Mouse (Mus musculus): ENCODE measurements at regions not wholly inside any gene's neighbourhood (a gene's known extent, or its start where the extent isn't known, plus 50 kb on each side); places are given as distances from the start of the nearest gene placed in this dataset.

GRCm38 (mm10) chr15:68620417-68621214 is 2119.9 kb upstream of the Lrrc6 start:
- TF ChIP-seq BHLHE40 (IDR thresholded peaks at IDR 0.05; ENCODE audit: borderline replicate concordance, low read depth, low read length) (no peak), JUND (IDR thresholded peaks at IDR 0.05; ENCODE audit: low read depth, low read length) (no peak), ZC3H11A (IDR thresholded peaks at IDR 0.05; ENCODE audit: low read depth, low read length) (no peak), CHD2 (IDR thresholded peaks at IDR 0.05; ENCODE audit: low read length) (no peak), CTCF (IDR thresholded peaks at IDR 0.05 in 2 of 3, conservative IDR thresholded peaks at IDR 0.05 in 1 of 3; ENCODE audit: control insufficient read depth in 1 of 3, insufficient read depth in 1 of 3, low read depth in 2 of 3, low read length in 3 of 3, poor library complexity in 1 of 3, severe bottlenecking in 1 of 3) (no peak), SIN3A (IDR thresholded peaks at IDR 0.05; ENCODE audit: low read length) (no peak), USF1 (IDR thresholded peaks at IDR 0.05; ENCODE audit: low read depth, low read length) (no peak), CHD1 (IDR thresholded peaks at IDR 0.05; ENCODE audit: low read depth, low read length) (no peak), UBTF (IDR thresholded peaks at IDR 0.05; ENCODE audit: borderline replicate concordance, insufficient read depth, low read depth, low read length) (no peak), POLR2A (IDR thresholded peaks at IDR 0.05; ENCODE audit: control insufficient read depth in 1 of 2, insufficient read depth in 1 of 2, low read depth in 1 of 2, low read length in 2 of 2, poor library complexity in 1 of 2) (no peak), MAX (IDR thresholded peaks at IDR 0.05; ENCODE audit: low read length) (no peak), ELF1 (IDR thresholded peaks at IDR 0.05; ENCODE audit: low read depth, low read length) (no peak), SMC3 (IDR thresholded peaks at IDR 0.05; ENCODE audit: low read depth, low read length) (no peak)

Measured in MEL (cell line).